In genomic region chr6:148734012-148734411, GRCm38 (mm10) we compare ENCODE assay signal across 20 mouse cellular contexts.
DNase-seq lines count a peak whose midpoint lies in the region; TF ChIP-seq lines count a peak whose summit lies in the region.
"Had no signal": no experiment of that assay in that cellular context is flagged by ENCODE, and none has a peak within 500 bp of the region (broad histone marks: within the 10 kb centered on the region; RNA-seq: fewer than 3 reads in every experiment).

No protein-coding gene starts in this region.

- H3K36me3 ChIP-seq in E14TG2a.4 (ENCODE audit: insufficient read depth, low read length), result no peaks in the 10 kb centered on the region
- H3K36me3 ChIP-seq: G1E had no signal

- no peaks in the 10 kb centered on the region; the same call in 1 of the 2 replicates for H3K4me1 ChIP-seq in E14TG2a.4 (replicated peaks; ENCODE audit: low read depth, low read length)

- H3K9me3 ChIP-seq in E14TG2a.4 (ENCODE audit: low read length), result no peaks in the 10 kb centered on the region
- H3K9me3 ChIP-seq: G1E had no signal

- DNase-seq in heart, adult 11 months, result peak; percentile 86
- DNase-seq in heart, adult 8-10 months (ENCODE audit: low spot score), result no peak
- DNase-seq in heart, postnatal 4 days, result peak; percentile 5
- no peak for DNase-seq in heart, adult 18-20 months
- no peak for DNase-seq in natural killer cell, adult 2 months (ENCODE audit: low spot score in 2 of 2)
- DNase-seq: adrenal gland, adult 2 months; adrenal gland, adult 8-10 months; adrenal gland, postnatal 10 days; adrenal gland, postnatal 14 days; adrenal gland, postnatal 25 days; adrenal gland, postnatal 36 days; B cell, adult 2 months; cerebellum, adult 11 months; cerebellum, adult 11-12 months; cerebellum, adult 18-20 months; cerebellum, adult 2 months had no signal

- no peaks in the 10 kb centered on the region; the same call in 1 of the 2 replicates for H3K27me3 ChIP-seq in E14TG2a.4 (ENCODE audit: insufficient read depth, low read length)
- H3K27me3 ChIP-seq: CH12.LX, Patski had no signal

- H3K4me3 ChIP-seq in E14TG2a.4 (replicated peaks; ENCODE audit: low read length), result peak overlapping the region; percentile 52

- no peak for TF ChIP-seq CTCF in E14TG2a.4 (conservative IDR thresholded peaks at IDR 0.05; ENCODE audit: low read length)

Comparison
In these comparisons a context has a peak if more than half of its experiments do, and no peak if none do; other contexts are left out.
1. DNase-seq: peak in heart, adult 11 months (single experiment) and heart, postnatal 4 days (single experiment); none in heart, adult 8-10 months (single experiment), heart, adult 18-20 months (0 of 2) and natural killer cell, adult 2 months (0 of 2).